ENCODE assay signal across 8 mouse cellular contexts in the genomic region with DNA sequence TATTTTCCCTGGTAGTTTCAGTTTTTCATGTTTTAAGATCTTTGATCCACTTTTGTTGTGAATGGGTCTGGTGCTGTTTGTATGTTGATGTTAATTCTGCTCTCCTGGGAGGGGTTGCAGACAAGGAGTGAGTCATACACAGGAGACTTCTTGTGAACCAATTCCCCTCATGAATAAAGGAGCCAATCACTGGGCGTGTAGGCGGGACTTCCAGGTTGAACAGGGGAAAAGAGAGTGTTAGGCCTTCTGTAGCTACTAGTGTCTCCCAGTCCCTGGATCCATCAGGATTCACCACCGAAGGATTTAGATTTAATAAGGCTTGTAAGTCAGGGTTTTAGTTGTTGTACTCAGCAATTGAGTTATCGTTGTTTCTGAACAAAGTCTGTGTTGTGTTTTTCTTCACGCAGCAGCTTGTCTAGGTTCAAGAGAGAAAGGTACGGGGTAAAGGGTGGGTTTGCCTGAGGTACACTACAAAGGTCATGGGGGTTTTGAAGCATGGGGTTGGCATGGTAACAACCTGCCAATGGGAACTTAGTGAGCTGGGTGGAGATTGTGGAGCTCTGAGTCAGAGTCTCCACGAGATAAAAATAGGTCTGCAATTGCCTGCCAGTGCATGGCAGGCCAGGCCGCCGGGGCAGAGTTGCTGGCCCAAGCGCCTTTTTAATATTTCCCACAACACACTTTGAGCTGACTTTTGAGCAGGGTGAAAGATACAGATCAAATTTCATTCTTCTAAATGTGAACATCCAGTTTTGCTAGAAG.
DNase-seq lines count a peak whose midpoint lies in the region; ATAC-seq lines count a peak whose summit lies in the region.

No protein-coding gene starts in this region.

- WGBS in heart, embryonic 10.5 days = 58% methylated on average over 10 of the region's 10 CpGs
- WGBS in midbrain, embryonic 15.5 days = 88% methylated on average over 10 of the region's 10 CpGs

- 0 out of 2 replicates have a peak, but pooled peaks cover 10% of the 10 kb centered on the region for H3K4me1 ChIP-seq in heart, embryonic 10.5 days
- no peaks in the 10 kb centered on the region for H3K4me1 ChIP-seq in midbrain, embryonic 15.5 days

- H3K4me3 ChIP-seq in heart, embryonic 10.5 days = no peak overlapping the region
- no peak overlapping the region for H3K4me3 ChIP-seq in midbrain, embryonic 15.5 days

- peaks cover 31% of the 10 kb centered on the region for H3K36me3 ChIP-seq in heart, embryonic 10.5 days
- H3K36me3 ChIP-seq in midbrain, embryonic 15.5 days (replicated peaks) = peaks cover 6% of the 10 kb centered on the region; the same call in 1 of the 2 replicates

- DNase-seq in CD4-positive, CD25-positive, alpha-beta regulatory T cell, adult 2 months (ENCODE audit: low read depth, low spot score) = peak; percentile 62
- DNase-seq in T-cell, adult 2 months (ENCODE audit: low spot score) = peak; percentile 51
- DNase-seq in heart, embryonic 10.5 days (ENCODE audit: low spot score) = peak; percentile 86
- DNase-seq in kidney, postnatal 25 days = peak; percentile 35 to 76
- no peak for DNase-seq in frontal cortex, postnatal 10 days (ENCODE audit: low spot score in 2 of 2)
- no peak for DNase-seq in right cerebral cortex, postnatal 25 days
- no peak for DNase-seq in frontal cortex, postnatal 25 days (ENCODE audit: low spot score in 2 of 2)

- no peaks in the 10 kb centered on the region for H3K9me3 ChIP-seq in heart, embryonic 10.5 days
- H3K9me3 ChIP-seq in midbrain, embryonic 15.5 days = no peaks in the 10 kb centered on the region

- no peaks in the 10 kb centered on the region for H3K27me3 ChIP-seq in heart, embryonic 10.5 days (ENCODE audit: insufficient read depth, poor library complexity, severe bottlenecking)
- no peaks in the 10 kb centered on the region for H3K27me3 ChIP-seq in midbrain, embryonic 15.5 days (replicated peaks)

- H3K27ac ChIP-seq in heart, embryonic 10.5 days = peak overlapping the region; percentile 69
- no peak overlapping the region for H3K27ac ChIP-seq in midbrain, embryonic 15.5 days

- H3K9ac ChIP-seq in midbrain, embryonic 15.5 days = no peak overlapping the region

- no peak for ATAC-seq in midbrain, embryonic 15.5 days (replicated peaks)

- no peak overlapping the region for H3K4me2 ChIP-seq in midbrain, embryonic 15.5 days

Comparison
In these comparisons a context has a peak if more than half of its experiments do, and no peak if none do; other contexts are left out.
1. DNase-seq: peak in CD4-positive, CD25-positive, alpha-beta regulatory T cell, adult 2 months (single experiment), T-cell, adult 2 months (single experiment), heart, embryonic 10.5 days (single experiment) and kidney, postnatal 25 days (2 of 2); none in frontal cortex, postnatal 10 days (0 of 2), right cerebral cortex, postnatal 25 days (single experiment) and frontal cortex, postnatal 25 days (0 of 2).